Mouse (Mus musculus) hindbrain, embryonic 16.5 days (tissue): ENCODE data around the gene Ppfia3. TPM values are rescaled to one million over a fixed set of nuclear protein-coding genes. Genes with fewer than 3 reads are reported as not detected.
A peak's percentile ranks its signal among the peaks of the same experiment; 100 is the strongest.
"Not testable (repeated sequence)": the region's sequence is repeated elsewhere in the genome, so short reads cannot be mapped to it uniquely, and the experiment has no call there.

Experiments used
- ATAC-seq: fragments of 200-750 bp; cut with Nextera tagmentation; 2 replicates; pipeline ENCODE4 v1.8.0; 2017; ENCODE audit warnings: moderate TSS enrichment, moderate library complexity
- H3K27ac ChIP-seq: fragments of 300-500 bp; sonication (generic); 2 replicates; pipeline ENCODE4 v1.5.1; 2014; ENCODE audit warnings: low read depth, mild to moderate bottlenecking, control low read depth, low read length, moderate library complexity
- H3K27me3 ChIP-seq: fragments of 300-500 bp; sonication (generic); replicated peaks from 2 replicates; pipeline ENCODE4 v1.6.1; 2014; ENCODE audit warnings: low read length; ENCODE audit not compliant: control insufficient read depth, insufficient read depth
- H3K36me3 ChIP-seq: fragments of 300-500 bp; sonication (generic); 2 replicates; pipeline ENCODE4 v1.6.1; 2014; ENCODE audit warnings: mild to moderate bottlenecking, low read length, moderate library complexity, mixed read lengths; ENCODE audit not compliant: control insufficient read depth, insufficient read depth
- H3K4me1 ChIP-seq: fragments of 300-500 bp; sonication (generic); 2 replicates; pipeline ENCODE4 v1.6.1; 2014; ENCODE audit warnings: low read depth, low read length; ENCODE audit not compliant: control insufficient read depth, insufficient read depth
- H3K4me2 ChIP-seq: fragments of 300-500 bp; sonication (generic); 2 replicates; pipeline ENCODE4 v1.6.1; 2014; ENCODE audit warnings: mild to moderate bottlenecking, low read length, control low read depth, moderate library complexity
- H3K4me3 ChIP-seq: fragments of 300-500 bp; sonication (generic); 2 replicates; pipeline ENCODE4 v1.5.1; 2014; ENCODE audit warnings: mild to moderate bottlenecking, low read length, control low read depth, moderate library complexity
- H3K9ac ChIP-seq: fragments of 300-500 bp; sonication (generic); 2 replicates; pipeline ENCODE4 v1.6.1; 2014; ENCODE audit warnings: low read depth, mild to moderate bottlenecking, control low read depth, low read length, moderate library complexity
- H3K9me3 ChIP-seq: fragments of 300-500 bp; sonication (generic); 2 replicates; pipeline ENCODE4 v1.6.1; 2014; ENCODE audit warnings: mild to moderate bottlenecking, low read length, moderate library complexity; ENCODE audit not compliant: control insufficient read depth
- WGBS: fragments of 180-500 bp; shearing (Covaris S2); extraction: QIAGEN DNeasy Blood & Tissue Kit; methylation state at CpG from one replicate; pipeline ENCODE4 v1.1.7; 2014; 5-methylcytosine and 5-hydroxymethylcytosine counted together
- polyA plus RNA-seq: library from polyadenylated mRNA; unstranded; fragments of >200 nt; fragmentation: Nextera tagmentation; extraction: Ambion mirVana; gene quantifications from 2 replicates; pipeline ENCODE4 v1.2.1, GENCODE M21; 2015

Ppfia3 gene
- polyA plus RNA-seq, 1 experiment from 2014 or later, result 28.6 TPM

DNA sequence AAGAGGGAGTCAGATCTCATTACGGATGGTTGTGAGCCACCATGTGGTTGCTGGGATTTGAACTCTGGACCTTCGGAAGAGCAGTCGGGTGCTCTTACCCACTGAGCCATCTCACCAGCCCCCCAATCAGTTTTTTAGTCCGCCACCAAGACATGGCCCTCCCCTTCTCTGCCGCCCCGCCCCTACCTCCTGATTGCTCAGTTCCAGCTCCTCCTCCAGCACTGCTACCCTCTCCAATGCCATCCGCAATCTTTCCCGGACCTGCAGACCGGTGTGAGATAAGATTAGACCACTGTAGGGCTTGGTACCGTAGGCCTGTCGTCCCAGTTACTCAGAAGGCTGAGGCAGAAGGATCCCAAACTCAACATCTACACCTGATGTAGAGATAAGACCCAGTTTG lies 7.7 kb downstream of the Ppfia3 start:
- H3K4me3 ChIP-seq, H3K4me2 ChIP-seq, ATAC-seq, H3K27me3 ChIP-seq, H3K9me3 ChIP-seq, H3K27ac ChIP-seq, H3K9ac ChIP-seq: not testable (repeated sequence)
- H3K36me3 ChIP-seq, result peaks cover 14% of the 10 kb centered on the region
- 61% methylated on average over 10 of the region's 11 CpGs for WGBS
- peaks cover 13% of the 10 kb centered on the region for H3K4me1 ChIP-seq

DNA sequence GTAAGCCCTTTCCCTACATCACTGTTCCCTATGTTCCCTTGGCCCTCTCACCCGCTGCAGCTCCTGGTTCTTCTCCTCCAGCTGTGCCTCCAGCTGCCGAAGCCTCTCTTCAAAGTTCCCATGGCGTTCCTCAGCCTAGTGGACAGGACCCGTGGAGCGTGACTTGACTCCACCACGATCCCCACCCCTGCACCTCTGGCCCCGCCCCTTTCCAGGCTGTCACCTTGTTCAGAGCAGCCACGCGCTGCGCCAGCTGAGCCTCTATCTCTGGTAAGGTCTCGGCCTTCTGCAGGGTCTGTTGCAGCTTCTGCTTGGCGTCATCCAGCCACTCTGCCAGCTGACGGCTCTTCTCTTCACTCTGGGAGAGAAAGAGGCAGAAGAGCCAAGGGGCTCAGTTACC lies 10.7 kb downstream of the Ppfia3 start:
- no peaks in the 10 kb centered on the region for H3K27me3 ChIP-seq
- ATAC-seq, result no peak
- H3K4me1 ChIP-seq, result peaks cover 1% of the 10 kb centered on the region; the same call in 1 of the 2 replicates
- no peaks in the 10 kb centered on the region for H3K9me3 ChIP-seq
- H3K9ac ChIP-seq, result no peak overlapping the region
- no peak overlapping the region for H3K4me2 ChIP-seq
- peaks cover 23% of the 10 kb centered on the region for H3K36me3 ChIP-seq
- no peak overlapping the region for H3K27ac ChIP-seq
- H3K4me3 ChIP-seq, result no peak overlapping the region
- 59% methylated on average over 13 of the region's 13 CpGs for WGBS

DNA sequence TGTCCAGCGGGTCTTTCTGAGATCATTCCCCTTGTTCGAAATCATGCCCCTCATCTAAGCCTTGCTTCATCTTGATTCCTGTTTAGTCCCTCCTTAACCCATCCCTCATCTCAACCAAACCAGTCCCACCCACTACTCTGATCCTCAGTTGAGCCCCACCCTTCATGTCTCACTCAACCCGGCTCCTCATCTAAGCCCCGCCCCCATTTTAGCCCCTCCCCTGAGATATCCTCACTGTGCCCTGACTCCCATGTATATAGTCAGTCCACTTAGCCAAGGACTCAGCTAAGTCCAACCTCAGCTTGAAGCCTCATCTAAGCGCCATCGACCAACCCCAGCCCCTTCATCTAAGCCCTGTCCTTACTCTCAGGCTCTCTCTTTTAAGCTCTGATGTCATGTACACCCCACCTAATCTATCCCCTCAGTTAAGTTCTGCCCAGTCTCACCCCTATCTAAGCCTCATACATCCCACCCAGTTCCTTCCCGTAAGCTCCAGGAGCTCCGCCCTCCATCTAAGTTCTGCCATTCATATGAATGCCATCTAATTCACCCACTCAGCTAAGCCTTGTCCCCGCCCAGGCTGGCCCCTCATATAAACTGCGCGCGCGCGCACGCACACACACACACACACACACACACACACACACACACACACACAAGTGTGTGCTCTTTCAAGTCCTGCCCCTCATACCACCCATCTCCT lies 11.3 kb downstream of the Ppfia3 start:
- H3K4me1 ChIP-seq, result no peaks in the 10 kb centered on the region
- no peaks in the 10 kb centered on the region for H3K27me3 ChIP-seq
- no peak overlapping the region for H3K27ac ChIP-seq
- H3K4me3 ChIP-seq, result no peak overlapping the region
- no peak overlapping the region for H3K9ac ChIP-seq
- H3K4me2 ChIP-seq, result no peak overlapping the region
- 81% methylated on average over 15 of the region's 15 CpGs for WGBS
- no peaks in the 10 kb centered on the region for H3K9me3 ChIP-seq
- peaks cover 23% of the 10 kb centered on the region for H3K36me3 ChIP-seq
- ATAC-seq, result no peak

DNA sequence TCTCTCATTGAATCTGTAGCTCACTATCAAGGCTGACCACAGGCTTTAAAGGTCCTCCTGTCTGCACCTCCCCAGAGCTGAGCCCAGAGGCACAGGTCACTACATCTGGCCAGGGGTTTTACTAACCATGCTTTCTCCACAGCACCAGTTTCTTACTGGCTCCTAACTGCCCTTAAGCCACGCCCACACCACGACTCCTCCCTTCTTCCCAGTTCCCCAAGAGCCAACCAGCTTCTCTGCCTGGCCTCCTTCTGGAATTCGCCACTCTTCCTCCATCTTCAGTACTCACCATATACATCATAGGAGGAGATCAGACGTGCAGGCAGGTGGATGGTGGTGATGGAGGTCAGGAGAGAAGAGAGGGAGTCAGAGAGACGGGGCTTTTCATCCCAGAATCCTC lies 13.8 kb downstream of the Ppfia3 start:
- H3K9me3 ChIP-seq, result no peaks in the 10 kb centered on the region
- no peak overlapping the region for H3K27ac ChIP-seq
- no peaks in the 10 kb centered on the region for H3K27me3 ChIP-seq
- H3K4me3 ChIP-seq, result no peak overlapping the region
- no peaks in the 10 kb centered on the region for H3K4me1 ChIP-seq
- 21% methylated on average over 5 of the region's 5 CpGs for WGBS
- no peak for ATAC-seq
- H3K9ac ChIP-seq, result no peak overlapping the region
- H3K36me3 ChIP-seq, result peaks cover 32% of the 10 kb centered on the region
- H3K4me2 ChIP-seq, result no peak overlapping the region

DNA sequence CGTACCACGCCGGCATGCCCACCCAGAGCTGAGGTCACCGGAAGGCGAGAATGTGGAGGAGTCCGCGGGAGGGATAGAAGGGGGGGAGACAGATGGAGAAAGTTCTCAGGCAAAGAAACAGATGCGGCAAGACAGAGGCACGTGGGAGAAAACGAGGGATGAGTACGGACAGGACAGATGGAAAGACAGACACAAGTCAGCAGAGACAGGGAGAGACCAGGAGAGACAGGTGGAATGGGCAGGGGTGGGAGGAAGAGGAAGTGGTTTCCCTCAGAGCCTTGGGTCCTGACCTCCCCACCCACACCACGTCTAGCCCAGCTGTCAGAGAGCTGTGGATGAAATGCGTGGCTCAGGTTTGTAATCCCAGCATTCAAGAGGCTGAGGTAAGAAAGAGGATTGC lies 19.9 kb downstream of the Ppfia3 start:
- Histone ChIP-seq H3K36me3 (peaks cover 37% of the 10 kb centered on the region), H3K27ac (no peak overlapping the region)

DNA sequence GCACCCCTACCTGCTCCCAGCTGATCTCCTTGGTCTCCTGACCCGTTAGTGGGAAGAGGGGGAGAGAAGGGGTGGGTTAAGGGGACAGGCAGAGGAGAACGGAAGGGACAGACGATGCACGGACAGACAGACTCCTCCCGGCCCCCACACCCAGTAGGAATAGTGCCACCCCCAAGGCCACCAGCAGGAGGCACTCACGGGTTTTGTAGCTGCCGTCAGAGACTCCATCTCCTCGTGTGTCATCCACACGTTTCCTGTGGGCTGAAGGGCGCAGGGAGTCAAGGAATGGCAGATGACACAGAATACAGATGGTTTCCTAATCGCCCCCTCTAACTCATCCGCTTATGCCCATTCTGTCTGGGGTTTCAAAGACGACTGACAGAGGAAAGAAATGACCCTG lies 23.3 kb downstream of the Ppfia3 start:
- H3K4me2 ChIP-seq, result no peak overlapping the region
- peaks cover 11% of the 10 kb centered on the region for H3K4me1 ChIP-seq
- H3K9ac ChIP-seq, result no peak overlapping the region
- ATAC-seq, result no peak
- H3K4me3 ChIP-seq, result no peak overlapping the region
- peaks cover 29% of the 10 kb centered on the region for H3K36me3 ChIP-seq
- H3K27me3 ChIP-seq, result no peaks in the 10 kb centered on the region
- 32% methylated on average over 13 of the region's 13 CpGs for WGBS
- no peaks in the 10 kb centered on the region for H3K9me3 ChIP-seq
- H3K27ac ChIP-seq, result no peak overlapping the region

More for the DNA sequence above, 19.9 kb downstream of the Ppfia3 start:
- ATAC-seq, result no peak
- no peaks in the 10 kb centered on the region for H3K9me3 ChIP-seq
- H3K4me1 ChIP-seq, result no peaks in the 10 kb centered on the region
- H3K4me3 ChIP-seq, result no peak overlapping the region
- H3K27me3 ChIP-seq, result no peaks in the 10 kb centered on the region
- no peak overlapping the region for H3K4me2 ChIP-seq
- no peak overlapping the region for H3K9ac ChIP-seq
- 76% methylated on average over 13 of the region's 13 CpGs for WGBS

DNA sequence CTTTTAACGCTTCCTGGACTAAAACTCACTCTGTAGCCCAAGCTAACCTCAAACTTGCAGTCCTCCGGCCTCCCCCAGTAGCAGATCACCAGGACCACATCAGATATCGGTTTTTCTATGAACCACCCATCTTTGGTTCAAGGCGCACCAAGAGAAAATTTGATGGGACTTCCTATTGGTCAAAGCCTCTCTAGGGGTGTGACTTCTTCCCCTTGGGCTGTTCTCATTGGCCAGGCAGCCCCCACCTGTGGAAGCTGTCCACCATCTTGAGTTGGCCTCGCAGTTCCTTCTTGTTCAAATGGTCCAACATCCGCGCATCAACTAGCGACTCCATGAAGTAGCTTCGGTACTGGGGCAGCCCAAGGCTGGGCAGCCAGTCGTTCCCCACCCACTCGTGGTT lies 24.7 kb downstream of the Ppfia3 start:
- H3K27ac ChIP-seq, result no peak overlapping the region
- H3K9me3 ChIP-seq, result no peaks in the 10 kb centered on the region
- H3K4me1 ChIP-seq, result peaks cover 11% of the 10 kb centered on the region
- peaks cover 14% of the 10 kb centered on the region for H3K36me3 ChIP-seq
- ATAC-seq, result no peak
- H3K27me3 ChIP-seq, result no peaks in the 10 kb centered on the region; the same call in 1 of the 2 replicates
- no peak overlapping the region for H3K4me3 ChIP-seq
- WGBS, result 92% methylated on average over 11 of the region's 11 CpGs
- no peak overlapping the region for H3K9ac ChIP-seq
- no peak overlapping the region for H3K4me2 ChIP-seq

DNA sequence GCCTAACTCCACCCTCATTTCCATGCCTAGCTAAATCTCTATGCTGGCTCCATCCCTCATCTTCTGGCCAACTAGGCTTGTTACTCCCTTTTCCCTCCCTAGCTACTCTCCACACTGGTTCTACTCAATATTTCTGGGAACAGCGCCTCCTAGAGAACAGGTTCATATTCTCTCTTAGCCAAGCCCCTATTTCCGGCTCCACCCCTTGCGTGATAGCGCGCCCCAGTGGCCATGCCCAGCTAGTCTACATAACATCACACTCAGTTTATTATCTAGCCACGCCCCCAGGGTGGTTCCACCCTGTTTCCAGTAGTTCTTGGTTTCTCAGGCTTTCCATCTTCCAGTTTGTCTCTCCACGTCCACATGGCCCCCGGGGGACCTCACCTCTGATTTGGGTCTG lies 25.5 kb downstream of the Ppfia3 start:
- no peak; the same call in 1 of the 2 replicates for ATAC-seq

DNA sequence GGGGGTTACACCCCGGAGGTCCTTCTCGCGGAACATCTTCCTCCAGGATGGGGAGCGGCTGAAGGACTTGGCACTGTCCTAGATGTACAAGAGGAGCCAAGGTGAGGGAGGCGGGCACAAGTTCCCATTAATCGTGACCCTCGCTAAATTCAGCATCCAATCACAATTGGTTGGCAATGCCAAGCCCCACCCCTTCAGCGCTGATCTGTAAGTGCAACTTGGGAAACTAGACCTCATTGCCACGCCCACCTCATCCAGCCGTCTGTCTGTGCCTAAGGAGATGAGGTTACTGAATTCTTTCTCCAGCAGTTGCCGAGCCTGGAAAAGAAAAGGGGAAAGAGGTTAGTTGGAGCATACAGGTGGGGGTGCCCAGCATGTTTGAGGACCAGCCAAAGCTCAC lies 26.1 kb downstream of the Ppfia3 start:
- peaks cover 11% of the 10 kb centered on the region for H3K4me1 ChIP-seq
- no peak overlapping the region for H3K9ac ChIP-seq
- peaks cover 3% of the 10 kb centered on the region for H3K36me3 ChIP-seq
- no peak overlapping the region for H3K4me3 ChIP-seq
- peak overlapping the region; percentile 71 for H3K4me2 ChIP-seq
- 13% methylated on average over 11 of the region's 11 CpGs for WGBS
- no peaks in the 10 kb centered on the region for H3K9me3 ChIP-seq
- no peak for ATAC-seq
- no peaks in the 10 kb centered on the region; the same call in 1 of the 2 replicates for H3K27me3 ChIP-seq
- H3K27ac ChIP-seq, result no peak overlapping the region

More for the DNA sequence above, 25.5 kb downstream of the Ppfia3 start:
- peaks cover 8% of the 10 kb centered on the region for H3K36me3 ChIP-seq
- no peak overlapping the region for H3K27ac ChIP-seq
- no peaks in the 10 kb centered on the region; the same call in 1 of the 2 replicates for H3K27me3 ChIP-seq
- no peak overlapping the region for H3K4me2 ChIP-seq
- no peak overlapping the region for H3K4me3 ChIP-seq
- H3K4me1 ChIP-seq, result peaks cover 11% of the 10 kb centered on the region
- H3K9ac ChIP-seq, result no peak overlapping the region
- 4% methylated on average over 8 of the region's 8 CpGs for WGBS
- no peaks in the 10 kb centered on the region for H3K9me3 ChIP-seq
